Mouse (Mus musculus): ENCODE measurements around the gene Actr5. TPM values are rescaled to one million over a fixed set of nuclear protein-coding genes. Genes with fewer than 3 reads are reported as not detected.

Gene Actr5
- polyA plus RNA-seq, 1 experiment = 9.2 TPM

- Histone ChIP-seq H3K27me3 (ENCODE audit: control insufficient read depth, insufficient read depth, low read length) (no peaks in the 10 kb centered on the region), H3K4me3 (ENCODE audit: control insufficient read depth, low read depth, low read length) (no peak overlapping the region)
These were observed 29.6 kb upstream of the Actr5 start for GRCm38 (mm10) chr2:158595103-158595502.

GRCm38 (mm10) chr2:158595577-158595976 is 29.1 kb upstream of the Actr5 start:
- TF ChIP-seq CTCF (IDR thresholded peaks at IDR 0.05; ENCODE audit: control insufficient read depth, insufficient read depth, insufficient replicate concordance, low read depth, low read length) = no peak
- no peaks in the 10 kb centered on the region; the same call in 1 of the 2 replicates for H3K4me1 ChIP-seq (ENCODE audit: control insufficient read depth, insufficient read depth, low read length)
- H3K27ac ChIP-seq (ENCODE audit: control insufficient read depth, insufficient read depth, low read depth, low read length) = no peak overlapping the region
- no peaks in the 10 kb centered on the region for H3K27me3 ChIP-seq (ENCODE audit: control insufficient read depth, insufficient read depth, low read length)
- no peaks in the 10 kb centered on the region for H3K36me3 ChIP-seq (ENCODE audit: control insufficient read depth, insufficient read depth, low read length)
- no peak overlapping the region for H3K4me3 ChIP-seq (ENCODE audit: control insufficient read depth, low read depth, low read length)

More at GRCm38 (mm10) chr2:158595103-158595502, 29.6 kb upstream of the Actr5 start:
- H3K27ac ChIP-seq (ENCODE audit: control insufficient read depth, insufficient read depth, low read depth, low read length) = no peak overlapping the region
- no peaks in the 10 kb centered on the region for H3K36me3 ChIP-seq (ENCODE audit: control insufficient read depth, insufficient read depth, low read length)
- H3K4me1 ChIP-seq (ENCODE audit: control insufficient read depth, insufficient read depth, low read length) = no peaks in the 10 kb centered on the region; the same call in 1 of the 2 replicates
- TF ChIP-seq CTCF (IDR thresholded peaks at IDR 0.05; ENCODE audit: control insufficient read depth, insufficient read depth, insufficient replicate concordance, low read depth, low read length) = no peak
- no peak for TF ChIP-seq POLR2A (IDR thresholded peaks at IDR 0.05; ENCODE audit: control insufficient read depth, low read depth, low read length)

GRCm38 (mm10) chr2:158596803-158597202 is 27.9 kb upstream of the Actr5 start:
- no peaks in the 10 kb centered on the region; the same call in 1 of the 2 replicates for H3K4me1 ChIP-seq (ENCODE audit: control insufficient read depth, insufficient read depth, low read length)
- H3K27me3 ChIP-seq (ENCODE audit: control insufficient read depth, insufficient read depth, low read length) = no peaks in the 10 kb centered on the region
- no peak overlapping the region for H3K27ac ChIP-seq (ENCODE audit: control insufficient read depth, insufficient read depth, low read depth, low read length)
- TF ChIP-seq CTCF (IDR thresholded peaks at IDR 0.05; ENCODE audit: control insufficient read depth, insufficient read depth, insufficient replicate concordance, low read depth, low read length) = no peak
- no peak for TF ChIP-seq POLR2A (IDR thresholded peaks at IDR 0.05; ENCODE audit: control insufficient read depth, low read depth, low read length)
- no peaks in the 10 kb centered on the region for H3K36me3 ChIP-seq (ENCODE audit: control insufficient read depth, insufficient read depth, low read length)
- H3K4me3 ChIP-seq (ENCODE audit: control insufficient read depth, low read depth, low read length) = no peak overlapping the region

GRCm38 (mm10) chr2:158600517-158600916 is 24.2 kb upstream of the Actr5 start:
- Histone ChIP-seq H3K36me3 (ENCODE audit: control insufficient read depth, insufficient read depth, low read length) (no peaks in the 10 kb centered on the region), H3K27ac (ENCODE audit: control insufficient read depth, insufficient read depth, low read depth, low read length) (no peak overlapping the region), H3K27me3 (ENCODE audit: control insufficient read depth, insufficient read depth, low read length) (no peaks in the 10 kb centered on the region), H3K4me3 (ENCODE audit: control insufficient read depth, low read depth, low read length) (no peak overlapping the region), H3K4me1 (ENCODE audit: control insufficient read depth, insufficient read depth, low read length) (no peaks in the 10 kb centered on the region)
- TF ChIP-seq CTCF (IDR thresholded peaks at IDR 0.05; ENCODE audit: control insufficient read depth, insufficient read depth, insufficient replicate concordance, low read depth, low read length) (no peak), POLR2A (IDR thresholded peaks at IDR 0.05; ENCODE audit: control insufficient read depth, low read depth, low read length) (no peak)

GRCm38 (mm10) chr2:158601326-158601725 is 23.4 kb upstream of the Actr5 start:
- Histone ChIP-seq H3K27me3 (ENCODE audit: control insufficient read depth, insufficient read depth, low read length) (no peaks in the 10 kb centered on the region), H3K4me1 (ENCODE audit: control insufficient read depth, insufficient read depth, low read length) (no peaks in the 10 kb centered on the region), H3K27ac (ENCODE audit: control insufficient read depth, insufficient read depth, low read depth, low read length) (no peak overlapping the region), H3K36me3 (ENCODE audit: control insufficient read depth, insufficient read depth, low read length) (no peaks in the 10 kb centered on the region), H3K4me3 (ENCODE audit: control insufficient read depth, low read depth, low read length) (no peak overlapping the region)
- TF ChIP-seq CTCF (IDR thresholded peaks at IDR 0.05; ENCODE audit: control insufficient read depth, insufficient read depth, insufficient replicate concordance, low read depth, low read length) (no peak), POLR2A (IDR thresholded peaks at IDR 0.05; ENCODE audit: control insufficient read depth, low read depth, low read length) (no peak)

GRCm38 (mm10) chr2:158602663-158603062 is 22.0 kb upstream of the Actr5 start:
- Histone ChIP-seq H3K4me3 (ENCODE audit: control insufficient read depth, low read depth, low read length) (no peak overlapping the region), H3K27me3 (ENCODE audit: control insufficient read depth, insufficient read depth, low read length) (no peaks in the 10 kb centered on the region), H3K36me3 (ENCODE audit: control insufficient read depth, insufficient read depth, low read length) (no peaks in the 10 kb centered on the region), H3K27ac (ENCODE audit: control insufficient read depth, insufficient read depth, low read depth, low read length) (no peak overlapping the region), H3K4me1 (ENCODE audit: control insufficient read depth, insufficient read depth, low read length) (no peaks in the 10 kb centered on the region)
- TF ChIP-seq CTCF (IDR thresholded peaks at IDR 0.05; ENCODE audit: control insufficient read depth, insufficient read depth, insufficient replicate concordance, low read depth, low read length) (no peak), POLR2A (IDR thresholded peaks at IDR 0.05; ENCODE audit: control insufficient read depth, low read depth, low read length) (no peak)

GRCm38 (mm10) chr2:158606511-158606964 is 18.1 kb upstream of the Actr5 start:
- H3K36me3 ChIP-seq (ENCODE audit: control insufficient read depth, insufficient read depth, low read length) = no peaks in the 10 kb centered on the region
- no peak overlapping the region for H3K27ac ChIP-seq (ENCODE audit: control insufficient read depth, insufficient read depth, low read depth, low read length)
- H3K27me3 ChIP-seq (ENCODE audit: control insufficient read depth, insufficient read depth, low read length) = no peaks in the 10 kb centered on the region; the same call in 1 of the 2 replicates
- H3K4me3 ChIP-seq (ENCODE audit: control insufficient read depth, low read depth, low read length) = no peak overlapping the region
- H3K4me1 ChIP-seq (ENCODE audit: control insufficient read depth, insufficient read depth, low read length) = peaks cover 8% of the 10 kb centered on the region
- TF ChIP-seq CTCF (IDR thresholded peaks at IDR 0.05; ENCODE audit: control insufficient read depth, insufficient read depth, insufficient replicate concordance, low read depth, low read length) (no peak), POLR2A (IDR thresholded peaks at IDR 0.05; ENCODE audit: control insufficient read depth, low read depth, low read length) (no peak)

- H3K27me3 ChIP-seq (ENCODE audit: control insufficient read depth, insufficient read depth, low read length) = no peaks in the 10 kb centered on the region; the same call in 1 of the 2 replicates
These were observed 15.0 kb upstream of the Actr5 start for GRCm38 (mm10) chr2:158609681-158610080.

More at GRCm38 (mm10) chr2:158609681-158610080, 15.0 kb upstream of the Actr5 start:
- Histone ChIP-seq H3K36me3 (ENCODE audit: control insufficient read depth, insufficient read depth, low read length) (no peaks in the 10 kb centered on the region), H3K27ac (ENCODE audit: control insufficient read depth, insufficient read depth, low read depth, low read length) (no peak overlapping the region), H3K4me1 (ENCODE audit: control insufficient read depth, insufficient read depth, low read length) (peaks cover 18% of the 10 kb centered on the region), H3K4me3 (ENCODE audit: control insufficient read depth, low read depth, low read length) (no peak overlapping the region)
- no peak for TF ChIP-seq CTCF (IDR thresholded peaks at IDR 0.05; ENCODE audit: control insufficient read depth, insufficient read depth, insufficient replicate concordance, low read depth, low read length)
- no peak for TF ChIP-seq POLR2A (IDR thresholded peaks at IDR 0.05; ENCODE audit: control insufficient read depth, low read depth, low read length)
